Mouse (Mus musculus) brain, embryonic 14.5 days (tissue): ENCODE data around the gene Ric1.

Experiments
- CTCF ChIP-seq: fragments of 200-500 bp; IDR thresholded peaks from 2 replicates; pipeline ENCODE4 v1.5.1; 2012; ENCODE audit warnings: inconsistent platforms, mild to moderate bottlenecking, moderate library complexity, borderline replicate concordance; ENCODE audit not compliant: insufficient read depth, insufficient read length; ENCODE audit errors: extremely low read depth
- POLR2A ChIP-seq: fragments of 200-500 bp; IDR thresholded peaks from 2 replicates; pipeline ENCODE4 v1.6.1; 2012; ENCODE audit warnings: mild to moderate bottlenecking, inconsistent platforms, borderline replicate concordance; ENCODE audit not compliant: poor library complexity, insufficient read depth, insufficient read length, severe bottlenecking; ENCODE audit errors: extremely low read depth

DNA sequence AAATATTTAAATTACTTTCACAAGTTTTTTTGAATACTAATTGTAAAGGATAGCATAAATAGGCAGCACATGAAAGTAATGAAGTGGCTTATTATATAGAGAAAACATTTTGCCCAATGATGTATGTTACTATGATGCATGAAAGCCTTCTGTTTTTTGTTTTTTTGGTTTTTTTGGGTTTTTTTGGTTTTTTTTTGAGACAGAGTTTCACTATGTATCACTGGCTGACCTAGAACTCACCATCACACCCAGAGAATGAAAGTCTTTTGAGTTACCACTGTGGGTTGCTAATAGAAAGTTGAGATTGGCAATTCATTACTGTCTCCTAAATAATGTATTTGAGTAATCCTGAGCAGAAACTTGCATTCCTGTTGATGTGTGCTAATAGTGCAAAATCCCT lies 4.8 kb downstream of the Ric1 start:
- TF ChIP-seq CTCF (no peak), POLR2A (no peak)
